Mouse (Mus musculus) hindbrain, embryonic 12.5 days (tissue): ENCODE measurements around the gene Crtap. TPM values are rescaled to one million over a fixed set of nuclear protein-coding genes. Genes with fewer than 3 reads are reported as not detected.

Source experiments
- ATAC-seq: fragments of 200-750 bp; cut with Nextera tagmentation; 2 replicates; pipeline ENCODE4 v1.8.0; 2017; ENCODE audit warnings: moderate TSS enrichment; ENCODE audit not compliant: low FRiP score
- H3K27ac ChIP-seq: fragments of 300-500 bp; sonication (generic); 2 replicates; pipeline ENCODE4 v1.5.1; 2016; ENCODE audit warnings: mild to moderate bottlenecking
- H3K27me3 ChIP-seq: fragments of 300-500 bp; sonication (generic); 2 replicates; pipeline ENCODE4 v1.6.1; 2016; ENCODE audit warnings: mild to moderate bottlenecking
- H3K36me3 ChIP-seq: fragments of 300-500 bp; sonication (generic); 2 replicates; pipeline ENCODE4 v1.6.1; 2016; ENCODE audit warnings: mild to moderate bottlenecking
- H3K4me1 ChIP-seq: fragments of 300-500 bp; sonication (generic); 2 replicates; pipeline ENCODE4 v1.6.1; 2016
- H3K4me2 ChIP-seq: fragments of 300-500 bp; sonication (generic); replicated peaks from 2 replicates; pipeline ENCODE4 v1.6.1; 2016; ENCODE audit warnings: mild to moderate bottlenecking
- H3K4me3 ChIP-seq: fragments of 300-500 bp; sonication (generic); 2 replicates; pipeline ENCODE4 v1.5.1; 2016; ENCODE audit warnings: mild to moderate bottlenecking
- H3K9ac ChIP-seq: fragments of 300-500 bp; sonication (generic); 2 replicates; pipeline ENCODE4 v1.6.1; 2016; ENCODE audit warnings: mild to moderate bottlenecking, moderate library complexity
- H3K9me3 ChIP-seq: fragments of 300-500 bp; sonication (generic); replicated peaks from 2 replicates; pipeline ENCODE4 v1.6.1; 2016; ENCODE audit warnings: mild to moderate bottlenecking
- WGBS: fragments of 180-500 bp; shearing (Covaris S2); methylation state at CpG from one replicate; pipeline ENCODE4 v1.1.7; 2016; 5-methylcytosine and 5-hydroxymethylcytosine counted together
- polyA plus RNA-seq: library from polyadenylated mRNA; unstranded; fragments of >200 nt; fragmentation: Nextera tagmentation; extraction: Ambion mirVana; gene quantifications from 2 replicates; pipeline ENCODE4 v1.2.1, GENCODE M21; 2016

Gene Crtap
- polyA plus RNA-seq, 1 experiment from 2014 or later: 68.4 TPM

GRCm38 (mm10) chr9:114390749-114391075, 237 bp upstream of the Crtap start:
- Histone ChIP-seq H3K27me3 (no peaks in the 10 kb centered on the region), H3K9me3 (no peaks in the 10 kb centered on the region), H3K36me3 (no peaks in the 10 kb centered on the region), H3K9ac (peak overlapping the region; percentile 76), H3K4me3 (peak overlapping the region; percentile 77), H3K27ac (0 out of 2 replicates have a peak overlapping the region, but pooled peaks have one; percentile 64), H3K4me1 (peaks cover 2% of the 10 kb centered on the region; the same call in 1 of the 2 replicates), H3K4me2 (peak overlapping the region; percentile 92)
- 6% methylated on average over 10 of the region's 10 CpGs for WGBS
- ATAC-seq: no peak

DNA sequence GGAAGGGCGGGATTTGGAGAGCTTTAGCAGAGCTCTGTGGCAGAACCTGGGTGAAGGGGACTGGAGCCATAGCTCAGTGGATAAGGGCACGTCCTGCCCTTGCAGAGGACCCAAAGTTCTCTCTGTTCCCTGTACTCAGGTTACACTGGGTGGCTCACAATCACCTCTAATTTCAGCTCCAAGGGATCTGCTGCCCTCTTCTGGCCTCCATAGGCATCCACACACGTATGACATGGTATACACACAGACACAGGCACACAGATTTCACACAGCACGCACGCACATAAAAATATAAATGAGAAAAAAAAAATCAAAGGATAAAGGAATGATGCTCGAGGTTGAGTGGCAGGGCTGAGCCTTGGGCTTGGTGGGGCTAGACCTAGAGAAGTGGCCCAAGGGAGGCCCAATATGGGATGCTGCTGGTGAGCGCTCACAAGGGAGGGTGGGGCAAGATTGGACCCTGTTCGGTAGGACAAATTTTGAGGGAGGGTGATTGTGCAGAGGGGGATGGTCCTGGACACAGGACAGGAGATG, 1.0 kb downstream of the Crtap start:
- peaks cover 2% of the 10 kb centered on the region; the same call in 1 of the 2 replicates for H3K4me1 ChIP-seq
- H3K27me3 ChIP-seq: no peaks in the 10 kb centered on the region
- no peaks in the 10 kb centered on the region for H3K9me3 ChIP-seq
- H3K4me2 ChIP-seq: peak overlapping the region; percentile 92
- H3K9ac ChIP-seq: peak overlapping the region; percentile 76; the same call in 1 of the 2 replicates
- peak; percentile 6; the same call in 1 of the 2 replicates for ATAC-seq
- H3K36me3 ChIP-seq: no peaks in the 10 kb centered on the region
- H3K4me3 ChIP-seq: peak overlapping the region; percentile 77
- no peak overlapping the region for H3K27ac ChIP-seq
- WGBS: 74% methylated on average over 8 of the region's 8 CpGs

- no peak overlapping the region for H3K9ac ChIP-seq
- H3K4me2 ChIP-seq: peak overlapping the region; percentile 92; the same call in 1 of the 2 replicates
- no peak overlapping the region for H3K27ac ChIP-seq
- no peak overlapping the region for H3K4me3 ChIP-seq
- no peaks in the 10 kb centered on the region for H3K36me3 ChIP-seq
- no peaks in the 10 kb centered on the region for H3K27me3 ChIP-seq
- no peak for ATAC-seq
- H3K9me3 ChIP-seq: no peaks in the 10 kb centered on the region
- H3K4me1 ChIP-seq: peaks cover 2% of the 10 kb centered on the region; the same call in 1 of the 2 replicates
- 90% methylated on average over 3 of the region's 3 CpGs for WGBS
Measured at GRCm38 (mm10) chr9:114388701-114389370, 1.6 kb downstream of the Crtap start.

DNA sequence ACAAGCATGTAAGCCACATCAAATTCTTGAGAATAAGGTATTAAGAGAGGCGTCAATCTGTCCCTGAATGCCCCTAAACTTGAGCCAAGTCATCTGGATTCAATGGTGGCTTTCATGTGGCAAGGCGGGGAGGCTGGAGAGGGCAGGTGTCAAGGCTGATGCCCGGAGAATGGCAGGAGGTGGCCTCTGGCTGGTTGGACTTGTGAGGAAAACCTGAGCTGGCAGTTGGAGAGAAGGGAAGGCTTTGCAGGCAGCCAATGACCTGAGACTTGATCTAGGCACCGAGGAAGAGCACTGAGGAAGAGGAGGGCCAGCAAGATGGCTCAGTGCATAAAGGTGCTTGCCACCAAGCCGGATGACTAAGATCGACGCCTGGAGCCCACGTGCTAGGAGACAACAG, 2.2 kb downstream of the Crtap start:
- ATAC-seq: no peak
- Histone ChIP-seq H3K9me3 (no peaks in the 10 kb centered on the region), H3K27ac (no peak overlapping the region), H3K27me3 (no peaks in the 10 kb centered on the region), H3K4me1 (peaks cover 2% of the 10 kb centered on the region; the same call in 1 of the 2 replicates), H3K9ac (no peak overlapping the region), H3K4me3 (no peak overlapping the region), H3K36me3 (no peaks in the 10 kb centered on the region), H3K4me2 (0 out of 2 replicates have a peak overlapping the region, but pooled peaks have one; percentile 4)
- WGBS: 84% methylated on average over 8 of the region's 8 CpGs

- Histone ChIP-seq H3K36me3 (no peaks in the 10 kb centered on the region), H3K4me2 (no peak overlapping the region), H3K27ac (no peak overlapping the region), H3K9ac (no peak overlapping the region), H3K4me3 (no peak overlapping the region), H3K27me3 (no peaks in the 10 kb centered on the region), H3K4me1 (peaks cover 2% of the 10 kb centered on the region; the same call in 1 of the 2 replicates), H3K9me3 (no peaks in the 10 kb centered on the region)
- WGBS: 80% methylated on average over 6 of the region's 6 CpGs
- no peak for ATAC-seq
Measured at GRCm38 (mm10) chr9:114387086-114387485, 3.4 kb downstream of the Crtap start.

- H3K4me2 ChIP-seq: no peak overlapping the region
- 0 out of 2 replicates have a peak, but pooled peaks cover 1% of the 10 kb centered on the region for H3K36me3 ChIP-seq
- H3K27ac ChIP-seq: no peak overlapping the region
- no peak overlapping the region for H3K9ac ChIP-seq
- no peaks in the 10 kb centered on the region for H3K4me1 ChIP-seq
- no peaks in the 10 kb centered on the region for H3K27me3 ChIP-seq
- ATAC-seq: no peak
- no peaks in the 10 kb centered on the region for H3K9me3 ChIP-seq
- WGBS: 98% methylated on average over 10 of the region's 10 CpGs
- H3K4me3 ChIP-seq: no peak overlapping the region
Measured at GRCm38 (mm10) chr9:114385160-114385559, 5.3 kb downstream of the Crtap start.

DNA sequence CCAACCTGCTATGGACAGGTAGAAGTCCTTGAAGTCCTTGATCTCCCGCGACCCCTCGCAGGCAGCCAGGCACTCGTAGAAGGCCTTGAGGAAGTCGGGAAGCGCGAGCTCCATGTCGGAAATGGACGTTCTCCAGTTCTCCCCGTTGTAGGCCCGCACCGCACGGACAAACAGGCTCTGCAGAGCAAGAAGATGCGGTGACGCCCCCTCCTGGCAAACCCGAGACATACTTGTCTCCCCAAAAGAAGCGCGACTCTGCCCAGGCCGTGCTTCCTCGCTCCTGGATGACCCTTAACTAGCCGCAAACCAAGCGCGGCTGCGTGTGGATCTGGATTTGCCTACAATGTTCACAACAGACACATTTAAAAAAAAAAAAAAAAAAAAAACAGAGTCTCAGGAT, 5.8 kb downstream of the Crtap start:
- H3K9ac ChIP-seq: no peak overlapping the region
- H3K27me3 ChIP-seq: no peaks in the 10 kb centered on the region
- 0 out of 2 replicates have a peak, but pooled peaks cover 3% of the 10 kb centered on the region for H3K36me3 ChIP-seq
- 88% methylated on average over 24 of the region's 24 CpGs for WGBS
- H3K27ac ChIP-seq: no peak overlapping the region
- no peak overlapping the region for H3K4me2 ChIP-seq
- H3K4me1 ChIP-seq: no peaks in the 10 kb centered on the region
- no peak for ATAC-seq
- no peak overlapping the region for H3K4me3 ChIP-seq
- no peaks in the 10 kb centered on the region for H3K9me3 ChIP-seq

DNA sequence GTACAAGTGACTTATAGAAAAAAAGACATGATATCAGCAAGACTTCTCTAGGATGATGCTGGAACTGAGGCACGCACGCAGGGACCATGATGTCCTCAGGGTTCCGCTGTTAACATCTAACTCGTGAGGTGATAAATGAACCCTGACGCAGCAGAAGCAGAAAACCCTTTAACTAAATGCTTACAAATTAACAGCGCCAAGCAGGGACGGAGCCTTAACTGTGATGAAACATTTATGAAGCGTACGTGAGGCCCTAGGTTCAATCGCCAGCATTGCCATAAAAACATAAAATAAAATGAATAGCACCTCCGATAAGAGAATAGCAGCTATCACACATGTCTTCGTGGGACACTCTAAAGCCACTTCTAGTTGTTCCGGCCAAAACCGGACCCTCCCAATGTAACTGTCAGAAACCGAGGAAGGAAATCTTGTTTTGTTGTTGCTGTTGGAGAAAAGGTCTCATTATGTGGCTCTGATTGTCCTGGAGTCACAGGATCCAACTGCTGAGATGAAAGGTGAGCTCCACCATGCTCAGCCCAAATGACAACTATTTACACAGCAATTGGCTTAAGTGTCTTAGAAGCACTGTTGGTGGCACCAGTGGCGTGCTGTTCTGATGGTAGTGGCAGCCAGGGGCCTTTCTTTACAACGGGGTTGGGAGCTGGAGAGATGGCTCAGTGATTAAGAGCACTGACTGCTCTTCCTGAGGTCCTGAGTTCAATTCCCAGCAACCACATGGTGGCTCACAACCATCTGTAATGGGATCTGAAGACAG, 7.4 kb downstream of the Crtap start:
- Histone ChIP-seq H3K36me3 (0 out of 2 replicates have a peak, but pooled peaks cover 7% of the 10 kb centered on the region), H3K27ac (no peak overlapping the region), H3K4me1 (no peaks in the 10 kb centered on the region), H3K4me2 (no peak overlapping the region), H3K4me3 (no peak overlapping the region), H3K9me3 (no peaks in the 10 kb centered on the region), H3K27me3 (no peaks in the 10 kb centered on the region), H3K9ac (no peak overlapping the region)
- no peak for ATAC-seq
- 89% methylated on average over 17 of the region's 17 CpGs for WGBS

DNA sequence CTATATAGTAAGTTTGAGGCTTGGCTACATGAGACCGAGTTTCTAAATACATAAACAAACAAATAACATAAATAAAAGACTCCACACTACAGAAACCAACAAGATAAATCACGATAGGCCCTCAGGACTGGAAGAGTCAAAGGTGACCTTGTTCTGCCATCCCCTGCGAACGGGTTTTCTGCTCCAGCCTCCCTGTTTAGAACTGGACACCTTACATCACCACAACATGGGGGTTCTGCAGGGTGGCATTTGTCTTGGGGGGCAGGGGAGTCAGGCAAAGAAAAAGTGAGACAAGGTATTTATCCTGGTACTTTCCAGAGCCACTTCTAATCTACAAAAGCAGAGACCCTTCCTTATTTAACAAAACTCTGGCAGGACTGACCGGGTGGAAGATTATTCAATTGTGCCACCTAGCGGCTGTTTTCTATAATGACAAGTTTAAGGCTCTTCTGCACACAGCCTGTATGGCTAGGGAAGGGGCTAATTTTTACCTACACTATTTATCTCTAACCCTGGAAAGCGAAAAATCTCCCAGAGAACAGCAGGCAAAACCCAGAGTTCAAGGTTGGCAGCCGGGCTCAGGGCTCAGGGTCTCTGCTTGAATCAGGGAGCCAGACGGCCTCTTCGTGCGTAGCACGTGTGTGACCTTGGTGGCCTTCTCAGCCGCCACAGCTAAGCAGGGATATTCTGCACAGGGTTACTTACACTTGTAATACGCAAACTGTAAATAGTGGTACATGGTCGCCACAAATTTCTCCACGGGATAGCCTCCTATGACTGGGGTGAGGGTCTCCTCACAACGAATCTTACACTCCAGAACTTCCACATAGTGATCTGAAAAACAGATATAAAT, 9.4 kb downstream of the Crtap start:
- H3K27me3 ChIP-seq: no peaks in the 10 kb centered on the region
- H3K36me3 ChIP-seq: 0 out of 2 replicates have a peak, but pooled peaks cover 7% of the 10 kb centered on the region
- H3K27ac ChIP-seq: no peak overlapping the region
- H3K4me2 ChIP-seq: no peak overlapping the region
- WGBS: 73% methylated on average over 17 of the region's 17 CpGs
- H3K4me3 ChIP-seq: no peak overlapping the region
- no peaks in the 10 kb centered on the region for H3K9me3 ChIP-seq
- H3K9ac ChIP-seq: no peak overlapping the region
- H3K4me1 ChIP-seq: no peaks in the 10 kb centered on the region
- peak; percentile 60; the same call in 1 of the 2 replicates for ATAC-seq

DNA sequence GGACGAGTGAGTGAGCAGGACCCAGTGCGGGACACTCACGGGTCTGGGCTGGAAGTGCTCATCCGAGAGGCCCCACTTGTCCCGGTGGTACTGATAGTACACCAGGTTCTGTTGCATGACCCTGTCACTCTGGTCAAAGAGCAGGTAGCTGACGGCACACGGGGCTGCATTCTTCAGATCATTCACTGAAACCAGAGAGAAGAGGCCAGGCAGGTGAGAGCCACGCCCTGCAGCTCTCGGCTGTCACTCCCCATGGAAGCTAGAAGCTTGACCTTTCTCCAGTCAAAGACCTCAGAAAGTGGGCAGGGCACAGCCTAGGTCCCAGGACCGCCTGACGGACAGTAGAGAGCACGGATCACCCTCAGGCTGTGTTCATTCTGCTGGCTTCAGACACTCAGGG, 10.6 kb downstream of the Crtap start:
- WGBS: 84% methylated on average over 12 of the region's 12 CpGs
- Histone ChIP-seq H3K4me3 (no peak overlapping the region), H3K9ac (no peak overlapping the region), H3K27me3 (no peaks in the 10 kb centered on the region), H3K9me3 (no peaks in the 10 kb centered on the region), H3K4me2 (no peak overlapping the region), H3K27ac (no peak overlapping the region), H3K4me1 (no peaks in the 10 kb centered on the region), H3K36me3 (0 out of 2 replicates have a peak, but pooled peaks cover 7% of the 10 kb centered on the region)
- ATAC-seq: no peak

DNA sequence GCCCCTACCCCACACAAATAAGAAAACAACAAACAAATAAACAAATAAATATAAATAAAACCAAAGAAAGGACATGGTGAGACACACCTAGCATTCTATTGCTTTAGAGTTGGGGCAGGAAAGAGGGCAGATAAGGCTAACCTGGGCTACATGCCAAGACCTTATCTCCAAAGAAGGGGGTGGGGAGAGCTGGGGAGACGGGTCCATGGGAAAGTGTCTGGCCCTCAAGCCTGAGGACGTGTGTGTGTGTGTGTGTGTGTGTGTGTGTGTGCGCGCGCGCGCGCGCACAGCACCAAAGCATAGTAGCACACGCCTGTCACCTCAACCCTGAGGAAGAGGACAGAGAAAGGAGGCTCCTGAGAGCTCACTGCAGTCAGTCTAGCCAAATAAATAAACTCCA, 13.3 kb downstream of the Crtap start:
- Histone ChIP-seq H3K4me3 (no peak overlapping the region), H3K4me2 (no peak overlapping the region), H3K27me3 (no peaks in the 10 kb centered on the region), H3K9me3 (no peaks in the 10 kb centered on the region), H3K36me3 (0 out of 2 replicates have a peak, but pooled peaks cover 7% of the 10 kb centered on the region), H3K9ac (no peak overlapping the region), H3K27ac (no peak overlapping the region), H3K4me1 (no peaks in the 10 kb centered on the region)
- ATAC-seq: no peak
- 97% methylated on average over 10 of the region's 10 CpGs for WGBS
